Mouse (Mus musculus) midbrain, embryonic 16.5 days (tissue): ENCODE data around the gene Msrb3. TPM values are rescaled to one million over a fixed set of nuclear protein-coding genes. Genes with fewer than 3 reads are reported as not detected.
A peak's percentile ranks its signal among the peaks of the same experiment; 100 is the strongest.

Source experiments
- ATAC-seq: fragments of 200-750 bp; cut with Nextera tagmentation; 2 replicates; pipeline ENCODE4 v1.8.0; 2017; ENCODE audit warnings: moderate TSS enrichment
- H3K27ac ChIP-seq: fragments of 300-500 bp; sonication (generic); 2 replicates; pipeline ENCODE4 v1.5.1; 2014; ENCODE audit warnings: mild to moderate bottlenecking, low read length, mixed read lengths
- H3K27me3 ChIP-seq: fragments of 300-500 bp; sonication (generic); 2 replicates; pipeline ENCODE4 v1.6.1; 2014; ENCODE audit warnings: low read depth, low read length, mixed read lengths; ENCODE audit not compliant: control insufficient read depth, insufficient read depth
- H3K36me3 ChIP-seq: fragments of 300-500 bp; sonication (generic); 2 replicates; pipeline ENCODE4 v1.6.1; 2014; ENCODE audit warnings: mild to moderate bottlenecking, low read length, moderate library complexity, mixed read lengths; ENCODE audit not compliant: control insufficient read depth, insufficient read depth
- H3K4me1 ChIP-seq: fragments of 300-500 bp; sonication (generic); 2 replicates; pipeline ENCODE4 v1.6.1; 2014; ENCODE audit warnings: mild to moderate bottlenecking, low read length, mixed read lengths; ENCODE audit not compliant: control insufficient read depth, insufficient read depth
- H3K4me2 ChIP-seq: fragments of 300-500 bp; sonication (generic); 2 replicates; pipeline ENCODE4 v1.6.1; 2014; ENCODE audit warnings: mild to moderate bottlenecking, low read length, mixed read lengths
- H3K4me3 ChIP-seq: fragments of 300-500 bp; sonication (generic); 2 replicates; pipeline ENCODE4 v1.5.1; 2014; ENCODE audit warnings: low read depth, mild to moderate bottlenecking, low read length, moderate library complexity, mixed read lengths
- H3K9ac ChIP-seq: fragments of 300-500 bp; sonication (generic); 2 replicates; pipeline ENCODE4 v1.6.1; 2014; ENCODE audit warnings: low read depth, low read length, mixed read lengths
- H3K9me3 ChIP-seq: fragments of 300-500 bp; sonication (generic); replicated peaks from 2 replicates; pipeline ENCODE4 v1.6.1; 2014; ENCODE audit warnings: mild to moderate bottlenecking, low read length, mixed read lengths; ENCODE audit not compliant: control insufficient read depth, poor library complexity, severe bottlenecking
- WGBS: fragments of 180-500 bp; shearing (Covaris S2); extraction: QIAGEN DNeasy Blood & Tissue Kit; methylation state at CpG from one replicate; pipeline ENCODE4 v1.1.7; 2014; 5-methylcytosine and 5-hydroxymethylcytosine counted together
- polyA plus RNA-seq: library from polyadenylated mRNA; unstranded; fragments of >200 nt; fragmentation: Nextera tagmentation; extraction: Ambion mirVana; gene quantifications from 2 replicates; pipeline ENCODE4 v1.2.1, GENCODE M21; 2015

Msrb3 gene
- polyA plus RNA-seq, 1 experiment from 2014 or later, result 1.0 TPM

- no peak overlapping the region for H3K4me2 ChIP-seq
- no peaks in the 10 kb centered on the region for H3K4me1 ChIP-seq
- H3K4me3 ChIP-seq, result no peak overlapping the region
- no peak overlapping the region for H3K9ac ChIP-seq
- ATAC-seq, result no peak
- no peaks in the 10 kb centered on the region for H3K27me3 ChIP-seq
- H3K27ac ChIP-seq, result no peak overlapping the region
- no peaks in the 10 kb centered on the region for H3K9me3 ChIP-seq
- H3K36me3 ChIP-seq, result no peaks in the 10 kb centered on the region
These were observed 65.1 kb downstream of the Msrb3 start for GRCm38 (mm10) chr10:120833836-120834235.

GRCm38 (mm10) chr10:120827761-120828160 is 71.1 kb downstream of the Msrb3 start:
- Histone ChIP-seq H3K27ac (no peak overlapping the region), H3K27me3 (no peaks in the 10 kb centered on the region), H3K4me2 (no peak overlapping the region), H3K9ac (no peak overlapping the region), H3K4me1 (peaks cover 9% of the 10 kb centered on the region), H3K9me3 (no peaks in the 10 kb centered on the region), H3K36me3 (no peaks in the 10 kb centered on the region), H3K4me3 (no peak overlapping the region)
- 94% methylated on average over 12 of the region's 12 CpGs for WGBS
- ATAC-seq, result no peak

GRCm38 (mm10) chr10:120826795-120827669 is 71.9 kb downstream of the Msrb3 start:
- Histone ChIP-seq H3K4me1 (peaks cover 9% of the 10 kb centered on the region), H3K36me3 (no peaks in the 10 kb centered on the region), H3K4me3 (no peak overlapping the region), H3K4me2 (no peak overlapping the region), H3K9ac (no peak overlapping the region), H3K27ac (no peak overlapping the region), H3K9me3 (no peaks in the 10 kb centered on the region), H3K27me3 (no peaks in the 10 kb centered on the region)
- ATAC-seq, result no peak
- WGBS, result 85% methylated on average over 27 of the region's 27 CpGs

GRCm38 (mm10) chr10:120826381-120826780 is 72.5 kb downstream of the Msrb3 start:
- peaks cover 9% of the 10 kb centered on the region for H3K4me1 ChIP-seq
- no peak overlapping the region for H3K4me3 ChIP-seq
- H3K4me2 ChIP-seq, result no peak overlapping the region
- WGBS, result 71% methylated on average over 7 of the region's 7 CpGs
- ATAC-seq, result no peak
- no peaks in the 10 kb centered on the region for H3K36me3 ChIP-seq
- H3K27ac ChIP-seq, result no peak overlapping the region
- H3K9me3 ChIP-seq, result no peaks in the 10 kb centered on the region
- no peak overlapping the region for H3K9ac ChIP-seq
- H3K27me3 ChIP-seq, result no peaks in the 10 kb centered on the region

- 26% methylated on average over 11 of the region's 11 CpGs for WGBS
- Histone ChIP-seq H3K27me3 (no peaks in the 10 kb centered on the region), H3K9ac (0 out of 2 replicates have a peak overlapping the region, but pooled peaks have one; percentile 14), H3K9me3 (no peaks in the 10 kb centered on the region), H3K27ac (no peak overlapping the region), H3K4me2 (peak overlapping the region; percentile 26; the same call in 1 of the 2 replicates), H3K4me1 (peaks cover 11% of the 10 kb centered on the region), H3K4me3 (no peak overlapping the region), H3K36me3 (no peaks in the 10 kb centered on the region)
- ATAC-seq, result peak; percentile 28; the same call in 1 of the 2 replicates
These were observed 73.3 kb downstream of the Msrb3 start for GRCm38 (mm10) chr10:120825594-120825993.

GRCm38 (mm10) chr10:120821491-120822358 is 77.2 kb downstream of the Msrb3 start:
- WGBS, result 51% methylated on average over 20 of the region's 20 CpGs
- no peak overlapping the region for H3K4me2 ChIP-seq
- no peak overlapping the region for H3K9ac ChIP-seq
- H3K9me3 ChIP-seq, result no peaks in the 10 kb centered on the region
- H3K4me3 ChIP-seq, result no peak overlapping the region
- H3K27me3 ChIP-seq, result no peaks in the 10 kb centered on the region
- peaks cover 11% of the 10 kb centered on the region for H3K4me1 ChIP-seq
- H3K36me3 ChIP-seq, result no peaks in the 10 kb centered on the region
- no peak overlapping the region for H3K27ac ChIP-seq
- no peak for ATAC-seq

GRCm38 (mm10) chr10:120820781-120821300 is 78.1 kb downstream of the Msrb3 start:
- peak overlapping the region; percentile 19 for H3K4me2 ChIP-seq
- peaks cover 8% of the 10 kb centered on the region; the same call in 1 of the 2 replicates for H3K4me1 ChIP-seq
- H3K9me3 ChIP-seq, result no peaks in the 10 kb centered on the region
- no peak overlapping the region for H3K27ac ChIP-seq
- no peaks in the 10 kb centered on the region for H3K27me3 ChIP-seq
- no peak overlapping the region for H3K4me3 ChIP-seq
- 15% methylated on average over 12 of the region's 12 CpGs for WGBS
- H3K9ac ChIP-seq, result no peak overlapping the region
- ATAC-seq, result no peak
- H3K36me3 ChIP-seq, result no peaks in the 10 kb centered on the region

GRCm38 (mm10) chr10:120815290-120815689 is 83.6 kb downstream of the Msrb3 start:
- Histone ChIP-seq H3K27me3 (no peaks in the 10 kb centered on the region), H3K4me1 (peaks cover 5% of the 10 kb centered on the region), H3K36me3 (no peaks in the 10 kb centered on the region), H3K27ac (no peak overlapping the region), H3K4me3 (no peak overlapping the region), H3K9ac (no peak overlapping the region), H3K9me3 (no peaks in the 10 kb centered on the region), H3K4me2 (no peak overlapping the region)
- ATAC-seq, result no peak
- 92% methylated on average over 5 of the region's 5 CpGs for WGBS
